Mouse (Mus musculus) C2C12 (cell line): ENCODE measurements around the gene Timm23. TPM values are rescaled to one million over a fixed set of nuclear protein-coding genes. Genes with fewer than 3 reads are reported as not detected.
"Not testable (repeated sequence)": the region's sequence is repeated elsewhere in the genome, so short reads cannot be mapped to it uniquely, and the experiment has no call there.

Source experiments
- H3K27me3 ChIP-seq: one replicate; pipeline ENCODE4 v1.6.1; 2011; ENCODE audit not compliant: control insufficient read depth, insufficient read depth, insufficient read length
- H3K36me3 ChIP-seq: one replicate; pipeline ENCODE4 v1.6.1; 2011; ENCODE audit not compliant: control insufficient read depth, insufficient read depth
- H3K4me3 ChIP-seq: one replicate; pipeline ENCODE4 v1.5.1; 2011; ENCODE audit warnings: mild to moderate bottlenecking, control low read depth; ENCODE audit not compliant: poor library complexity, insufficient read depth, severe bottlenecking
- H3K79me2 ChIP-seq: one replicate; pipeline ENCODE4 v1.6.1; 2011; ENCODE audit not compliant: control insufficient read depth, insufficient read depth
- H3K79me3 ChIP-seq: one replicate; pipeline ENCODE4 v1.6.1; 2011; ENCODE audit warnings: low read depth, control low read depth
- H3ac ChIP-seq: one replicate; pipeline ENCODE3; 2011; ENCODE audit warnings: low read depth; ENCODE audit not compliant: control insufficient read depth, insufficient read length
- CEBPB ChIP-seq: IDR thresholded peaks from one replicate; pipeline ENCODE4 v1.6.1; 2011; ENCODE audit warnings: low read depth, mild to moderate bottlenecking, control low read depth, moderate library complexity
- CTCF ChIP-seq: IDR thresholded peaks from one replicate; pipeline ENCODE4 v1.5.1; 2011; ENCODE audit not compliant: control insufficient read depth, insufficient read depth, insufficient read length
- FOSL1 ChIP-seq: IDR thresholded peaks from one replicate; pipeline ENCODE4 v1.8.0; 2011; ENCODE audit warnings: mild to moderate bottlenecking, low read length; ENCODE audit not compliant: poor library complexity, insufficient read depth, severe bottlenecking
- MAX ChIP-seq: IDR thresholded peaks from one replicate; pipeline ENCODE4 v1.6.1; 2011; ENCODE audit warnings: mild to moderate bottlenecking, control low read depth
- MYOD1 ChIP-seq: IDR thresholded peaks from one replicate; pipeline ENCODE4 v1.6.1; 2011; ENCODE audit warnings: low read depth; ENCODE audit not compliant: control insufficient read depth, insufficient read length
- MYOG ChIP-seq: IDR thresholded peaks from one replicate; pipeline ENCODE4 v1.6.1; 2011; ENCODE audit not compliant: control insufficient read depth, insufficient read length; ENCODE audit errors: extremely low read depth
- USF1 ChIP-seq: IDR thresholded peaks from one replicate; pipeline ENCODE4 v1.6.1; 2011; ENCODE audit warnings: low read depth, mild to moderate bottlenecking, control low read depth, moderate library complexity
- polyA plus RNA-seq: library from polyadenylated mRNA; unstranded; fragments of >200 nt; fragmentation: generic; extraction: Trizol; gene quantifications from one replicate; pipeline ENCODE4 v1.2.1, GENCODE M21; 2012; ENCODE audit warnings: missing spikeins

Timm23 gene
- polyA plus RNA-seq, 1 experiment: 300 TPM

- H3K27me3 ChIP-seq: no peaks in the 10 kb centered on the region
- H3K4me3 ChIP-seq: no peak overlapping the region
- H3K79me2 ChIP-seq: peaks cover 16% of the 10 kb centered on the region
- TF ChIP-seq MYOD1 (no peak), USF1 (no peak), MYOG (no peak)
- H3ac ChIP-seq: no peak overlapping the region
- H3K36me3 ChIP-seq: peaks cover 89% of the 10 kb centered on the region
- peaks cover 12% of the 10 kb centered on the region for H3K79me3 ChIP-seq
These were observed 17.9 kb downstream of the Timm23 start for GRCm38 (mm10) chr14:32183846-32184245.

- H3K79me3 ChIP-seq: peaks cover 9% of the 10 kb centered on the region
- peaks cover 8% of the 10 kb centered on the region for H3K79me2 ChIP-seq
- TF ChIP-seq MAX (no peak), USF1 (no peak), MYOG (no peak), MYOD1 (no peak), FOSL1 (no peak), CEBPB (no peak), CTCF (no peak)
- peaks cover 71% of the 10 kb centered on the region for H3K36me3 ChIP-seq
- H3K27me3 ChIP-seq: no peaks in the 10 kb centered on the region
- H3K4me3 ChIP-seq: no peak overlapping the region
- H3ac ChIP-seq: no peak overlapping the region
These were observed 20.8 kb downstream of the Timm23 start for GRCm38 (mm10) chr14:32180861-32181260.

- Histone ChIP-seq H3K36me3 (peaks cover 71% of the 10 kb centered on the region), H3K79me3 (peaks cover 6% of the 10 kb centered on the region), H3ac (no peak overlapping the region), H3K4me3 (no peak overlapping the region), H3K27me3 (no peaks in the 10 kb centered on the region), H3K79me2 (peaks cover 8% of the 10 kb centered on the region)
- no peak for TF ChIP-seq MYOD1
- no peak for TF ChIP-seq FOSL1
- no peak for TF ChIP-seq MYOG
- TF ChIP-seq USF1: no peak
These were observed 22.1 kb downstream of the Timm23 start for GRCm38 (mm10) chr14:32179393-32180195.

- not testable (repeated sequence) for H3K79me3 ChIP-seq, H3K4me3 ChIP-seq, H3ac ChIP-seq, H3K79me2 ChIP-seq, H3K27me3 ChIP-seq
- peaks cover 57% of the 10 kb centered on the region for H3K36me3 ChIP-seq
These were observed 25.1 kb downstream of the Timm23 start for GRCm38 (mm10) chr14:32176590-32176989.

- H3K27me3 ChIP-seq: no peaks in the 10 kb centered on the region
- TF ChIP-seq CEBPB (no peak), MAX (no peak), USF1 (no peak), MYOD1 (no peak), CTCF (no peak), FOSL1 (no peak), MYOG (no peak)
- peaks cover 47% of the 10 kb centered on the region for H3K36me3 ChIP-seq
These were observed 26.4 kb downstream of the Timm23 start for GRCm38 (mm10) chr14:32175310-32175709.

GRCm38 (mm10) chr14:32170137-32170536 is 31.6 kb downstream of the Timm23 start:
- Histone ChIP-seq H3K79me3 (peaks cover 38% of the 10 kb centered on the region), H3K4me3 (no peak overlapping the region)
- TF ChIP-seq CEBPB (no peak), MYOG (no peak), MAX (no peak), MYOD1 (no peak), USF1 (no peak), CTCF (no peak), FOSL1 (no peak)

More at GRCm38 (mm10) chr14:32175310-32175709, 26.4 kb downstream of the Timm23 start:
- H3K79me2 ChIP-seq: peaks cover 5% of the 10 kb centered on the region
- H3ac ChIP-seq: no peak overlapping the region
- H3K4me3 ChIP-seq: no peak overlapping the region
- peaks cover 2% of the 10 kb centered on the region for H3K79me3 ChIP-seq

More at GRCm38 (mm10) chr14:32170137-32170536, 31.6 kb downstream of the Timm23 start:
- Histone ChIP-seq H3K36me3 (peaks cover 21% of the 10 kb centered on the region), H3K79me2 (peaks cover 57% of the 10 kb centered on the region), H3ac (no peak overlapping the region), H3K27me3 (no peaks in the 10 kb centered on the region)
